Mouse (Mus musculus) MEL (cell line): ENCODE results near the gene Actc1.

ENCODE experiments used
- CTCF ChIP-seq, 3 experiments: IDR thresholded peaks in 2 of 3; conservative IDR thresholded peaks in 1 of 3; 2 replicates each; pipeline ENCODE4 v1.5.1; 2011 to 2012; ENCODE audit warnings: low read length in 3 of 3, low read depth in 2 of 3, mild to moderate bottlenecking in 2 of 3, improper control_type of control experiment in 1 of 3, inconsistent platforms in 1 of 3, mixed read lengths in 1 of 3, moderate library complexity in 1 of 3; ENCODE audit not compliant: control insufficient read depth in 1 of 3, insufficient read depth in 1 of 3, poor library complexity in 1 of 3, severe bottlenecking in 1 of 3
- E2F4 ChIP-seq: IDR thresholded peaks from 2 replicates; pipeline ENCODE4 v1.6.1; 2011; ENCODE audit warnings: low read depth, low read length, improper control_type of control experiment, borderline replicate concordance
- EP300 ChIP-seq, 2 experiments: IDR thresholded peaks; 2 replicates each; pipeline ENCODE4 v1.6.1; 2011; ENCODE audit warnings: improper control_type of control experiment in 2 of 2, low read length in 2 of 2, low read depth in 1 of 2, mild to moderate bottlenecking in 1 of 2
- MAFK ChIP-seq: IDR thresholded peaks from 2 replicates; pipeline ENCODE4 v1.6.1; 2011; ENCODE audit warnings: low read depth, mild to moderate bottlenecking, low read length, improper control_type of control experiment, borderline replicate concordance
- MAX ChIP-seq: IDR thresholded peaks from 2 replicates; pipeline ENCODE4 v1.6.1; 2011; ENCODE audit warnings: low read length, improper control_type of control experiment
- POLR2A ChIP-seq, 2 experiments: IDR thresholded peaks; 2 replicates each; pipeline ENCODE4 v1.6.1; 2011 to 2012; ENCODE audit warnings: low read length in 2 of 2, mild to moderate bottlenecking in 2 of 2, control low read depth in 1 of 2, improper control_type of control experiment in 1 of 2, low read depth in 1 of 2, moderate library complexity in 1 of 2; ENCODE audit not compliant: control insufficient read depth in 1 of 2, insufficient read depth in 1 of 2, poor library complexity in 1 of 2
- POLR2AphosphoS5 ChIP-seq: IDR thresholded peaks from 2 replicates; pipeline ENCODE4 v1.6.1; 2012; ENCODE audit warnings: low read depth, borderline replicate concordance, mild to moderate bottlenecking, inconsistent platforms, low read length, moderate library complexity, mixed read lengths
- RCOR1 ChIP-seq: IDR thresholded peaks from 2 replicates; pipeline ENCODE4 v1.6.1; 2012; ENCODE audit warnings: low read depth, mild to moderate bottlenecking, inconsistent platforms, low read length, improper control_type of control experiment
- USF1 ChIP-seq: IDR thresholded peaks from 2 replicates; pipeline ENCODE4 v1.6.1; 2014; ENCODE audit warnings: low read depth, mild to moderate bottlenecking, inconsistent platforms, low read length, improper control_type of control experiment, moderate library complexity
- ZC3H11A ChIP-seq: IDR thresholded peaks from 2 replicates; pipeline ENCODE4 v1.6.1; 2012; ENCODE audit warnings: low read depth, mild to moderate bottlenecking, inconsistent platforms, low read length, improper control_type of control experiment

DNA sequence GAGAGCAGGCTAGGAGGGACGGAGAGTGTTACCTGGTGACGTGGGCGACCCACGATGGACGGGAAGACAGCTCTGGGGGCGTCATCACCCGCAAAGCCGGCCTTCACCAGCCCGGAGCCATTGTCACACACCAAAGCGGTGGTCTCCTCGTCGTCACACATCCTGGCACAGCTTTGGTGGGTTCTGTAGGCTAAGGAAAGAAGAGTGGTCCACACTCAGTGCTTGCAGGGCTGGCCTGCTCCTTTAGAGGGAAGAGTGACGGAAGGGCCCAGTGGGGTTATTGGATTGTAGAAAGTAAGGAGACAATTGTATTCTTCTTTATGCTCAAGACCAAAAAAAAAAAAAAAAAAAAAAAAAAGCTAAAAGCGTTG lies 1.5 kb downstream of the Actc1 start:
- TF ChIP-seq POLR2A (IDR thresholded peaks at IDR 0.05; ENCODE audit: control insufficient read depth in 1 of 2, insufficient read depth in 1 of 2, low read depth in 1 of 2, low read length in 2 of 2, poor library complexity in 1 of 2) (no peak), MAX (no peak), E2F4 (no peak), MAFK (no peak), EP300 (IDR thresholded peaks at IDR 0.05; ENCODE audit: low read depth in 1 of 2, low read length in 2 of 2) (no peak), CTCF (IDR thresholded peaks at IDR 0.05 in 2 of 3, conservative IDR thresholded peaks at IDR 0.05 in 1 of 3; ENCODE audit: control insufficient read depth in 1 of 3, insufficient read depth in 1 of 3, low read depth in 2 of 3, low read length in 3 of 3, poor library complexity in 1 of 3, severe bottlenecking in 1 of 3) (no peak), USF1 (no peak), RCOR1 (no peak), POLR2AphosphoS5 (no peak), ZC3H11A (no peak)
